Mouse (Mus musculus) heart, postnatal 10 days (tissue): ENCODE measurements around the gene Piezo1. TPM values are rescaled to one million over a fixed set of nuclear protein-coding genes. Genes with fewer than 3 reads are reported as not detected.
A peak's percentile ranks its signal among the peaks of the same experiment; 100 is the strongest.

Experiments
- DNase-seq, 2 experiments: peaks; one replicate each; pipeline ENCODE4 v3.0.0; 2021
- intact Hi-C: fragments of 180-260 bp; cut with DNase I; formaldehyde crosslinking; loops from one replicate; pipeline ENCODE4 v1.15.1; 2025
- total RNA-seq, 2 experiments: library from RNA; stranded (reverse); gene quantifications; 2 replicates each; pipeline ENCODE4 v1.2.3; 2021

Piezo1 gene
- total RNA-seq, 2 experiments from 2014 or later = 40.3 to 43.3 TPM

- intact Hi-C loops = no loop called here
- peak in 1 of 2 experiments; percentile 30 for DNase-seq
Measured at GRCm38 (mm10) chr8:122512392-122512791, 38.7 kb downstream of the Piezo1 start.

GRCm38 (mm10) chr8:122511552-122511951 is 39.6 kb downstream of the Piezo1 start:
- intact Hi-C loops = no loop called here
- DNase-seq = peak; percentile 78

GRCm38 (mm10) chr8:122500856-122501255 is 50.3 kb downstream of the Piezo1 start:
- DNase-seq = peak; percentile 84 to 89
- intact Hi-C loops = loop anchor here (1.0 to 5.0 kb wide), 3 partner anchors 50 to 330 kb away; partner anchors contain the start of genes Galns, Piezo1 and Trappc2l

- intact Hi-C loops = no loop called here
Measured at GRCm38 (mm10) chr8:122497912-122498311, 53.2 kb downstream of the Piezo1 start.

GRCm38 (mm10) chr8:122497016-122497734 is 54.0 kb downstream of the Piezo1 start:
- intact Hi-C loops = no loop called here
- no peak for DNase-seq

More at GRCm38 (mm10) chr8:122497912-122498311, 53.2 kb downstream of the Piezo1 start:
- no peak for DNase-seq

- no peak for DNase-seq
- intact Hi-C loops = no loop called here
Measured at GRCm38 (mm10) chr8:122488387-122488786, 62.7 kb downstream of the Piezo1 start.

- DNase-seq = no peak
- intact Hi-C loops = no loop called here
Measured at GRCm38 (mm10) chr8:122484831-122485230, 66.3 kb downstream of the Piezo1 start.

GRCm38 (mm10) chr8:122483877-122484276 is 67.3 kb downstream of the Piezo1 start:
- intact Hi-C loops = no loop called here

GRCm38 (mm10) chr8:122482448-122482847 is 68.7 kb downstream of the Piezo1 start:
- DNase-seq = no peak
- intact Hi-C loops = no loop called here

More at GRCm38 (mm10) chr8:122483877-122484276, 67.3 kb downstream of the Piezo1 start:
- DNase-seq = no peak

GRCm38 (mm10) chr8:122475580-122476320 is 75.4 kb downstream of the Piezo1 start, which contains the start of the genes Rnf166 and Ctu2:
Gene Rnf166 (minus strand): TSS chr8:122476064.
Gene Ctu2 (plus strand): TSS chr8:122476143.
- DNase-seq = peak; percentile 95
- intact Hi-C loops = loop anchor here (2.0 to 10.0 kb wide), 3 partner anchors 31 to 739 kb away; partner anchors contain the start of genes Chmp1a, Spata33 and Zc3h18

- intact Hi-C loops = loop anchor here (5.0 to 10.0 kb wide), 2 partner anchors 98 to 740 kb away; partner anchors contain the start of genes Chmp1a, Spata33 and Zc3h18
- peak; percentile 60 to 66 for DNase-seq
Measured at GRCm38 (mm10) chr8:122474951-122475560, 76.1 kb downstream of the Piezo1 start.

- peak in 1 of 2 experiments; percentile 24 for DNase-seq
- intact Hi-C loops = loop anchor here (10.0 kb wide), 1 partner anchor 741 kb away; the partner anchor contains the start of genes Chmp1a and Spata33
Measured at GRCm38 (mm10) chr8:122473911-122474421, 77.2 kb downstream of the Piezo1 start.

- intact Hi-C loops = loop anchor here (10.0 kb wide), 1 partner anchor 744 kb away; the partner anchor contains the start of genes Chmp1a and Spata33
Measured at GRCm38 (mm10) chr8:122470691-122471090, 80.4 kb downstream of the Piezo1 start.

GRCm38 (mm10) chr8:122469965-122470364 is 81.2 kb downstream of the Piezo1 start:
- no peak for DNase-seq
- intact Hi-C loops = loop anchor here (10.0 kb wide), 1 partner anchor 745 kb away; the partner anchor contains the start of genes Chmp1a and Spata33

More at GRCm38 (mm10) chr8:122470691-122471090, 80.4 kb downstream of the Piezo1 start:
- no peak for DNase-seq

GRCm38 (mm10) chr8:122469407-122469806 is 81.7 kb downstream of the Piezo1 start:
- intact Hi-C loops = no loop called here
- no peak for DNase-seq

GRCm38 (mm10) chr8:122467816-122468215 is 83.3 kb downstream of the Piezo1 start:
- no peak for DNase-seq

GRCm38 (mm10) chr8:122464985-122465384 is 86.1 kb downstream of the Piezo1 start:
- intact Hi-C loops = no loop called here
- DNase-seq = no peak

More at GRCm38 (mm10) chr8:122467816-122468215, 83.3 kb downstream of the Piezo1 start:
- intact Hi-C loops = no loop called here

GRCm38 (mm10) chr8:122463651-122464640 is 87.2 kb downstream of the Piezo1 start:
- no peak for DNase-seq
- intact Hi-C loops = no loop called here

GRCm38 (mm10) chr8:122462510-122462909 is 88.6 kb downstream of the Piezo1 start:
- intact Hi-C loops = no loop called here

More at GRCm38 (mm10) chr8:122462510-122462909, 88.6 kb downstream of the Piezo1 start:
- DNase-seq = no peak
